Mouse (Mus musculus): ENCODE data around the gene Spic. TPM values are rescaled to one million over a fixed set of nuclear protein-coding genes. Genes with fewer than 3 reads are reported as not detected.
A peak's percentile ranks its signal among the peaks of the same experiment; 100 is the strongest.

Gene Spic
- not detected for total RNA-seq (2021)

- intact Hi-C loops (cut with DNase I): no loop called here
- no peak for DNase-seq
These were observed at the start of gene Spic for GRCm38 (mm10) chr10:88684925-88685324. Spic (minus strand) TSS chr10:88685015.

GRCm38 (mm10) chr10:88732309-88732622, 47.5 kb upstream of the Spic start:
- no peak for DNase-seq
- intact Hi-C loops (cut with DNase I): no loop called here

- no peak for DNase-seq
- intact Hi-C loops (cut with DNase I): no loop called here
These were observed 46.9 kb upstream of the Spic start for GRCm38 (mm10) chr10:88731496-88732308.

GRCm38 (mm10) chr10:88730571-88731495, 46.0 kb upstream of the Spic start, which contains the start of gene Arl1:
Arl1 (plus strand) TSS chr10:88730858.
- peak; percentile 94 for DNase-seq
- intact Hi-C loops (cut with DNase I): no loop called here

GRCm38 (mm10) chr10:88728166-88728565, 43.4 kb upstream of the Spic start:
- no peak for DNase-seq
- intact Hi-C loops (cut with DNase I): loop anchor here (10.0 kb wide), 1 partner anchor 223 kb away; the partner anchor contains the start of gene Chpt1

- intact Hi-C loops (cut with DNase I): loop anchor here (10.0 kb wide), 1 partner anchor 222 kb away; the partner anchor contains the start of gene Chpt1
- peak; percentile 18 for DNase-seq
These were observed 42.3 kb upstream of the Spic start for GRCm38 (mm10) chr10:88727128-88727527.

- DNase-seq: peak; percentile 15
- intact Hi-C loops (cut with DNase I): loop anchor here (10.0 kb wide), 1 partner anchor 221 kb away; the partner anchor contains the start of gene Chpt1
These were observed 40.5 kb upstream of the Spic start for GRCm38 (mm10) chr10:88725343-88725742.

GRCm38 (mm10) chr10:88719618-88720017, 34.8 kb upstream of the Spic start:
- intact Hi-C loops (cut with DNase I): loop anchor here (10.0 kb wide), 1 partner anchor 215 kb away; the partner anchor contains the start of gene Chpt1
- DNase-seq: no peak

- intact Hi-C loops (cut with DNase I): no loop called here
- no peak for DNase-seq
These were observed 32.9 kb upstream of the Spic start for GRCm38 (mm10) chr10:88717756-88718025.

- no peak for DNase-seq
- intact Hi-C loops (cut with DNase I): no loop called here
These were observed 32.4 kb upstream of the Spic start for GRCm38 (mm10) chr10:88716986-88717755.

GRCm38 (mm10) chr10:88715621-88716020, 30.8 kb upstream of the Spic start:
- intact Hi-C loops (cut with DNase I): no loop called here
- DNase-seq: no peak

- intact Hi-C loops (cut with DNase I): no loop called here
- DNase-seq: no peak
These were observed 29.9 kb upstream of the Spic start for GRCm38 (mm10) chr10:88714744-88715143.

GRCm38 (mm10) chr10:88712359-88712758, 27.5 kb upstream of the Spic start:
- intact Hi-C loops (cut with DNase I): no loop called here
- DNase-seq: no peak

GRCm38 (mm10) chr10:88708671-88709523, 24.1 kb upstream of the Spic start:
- intact Hi-C loops (cut with DNase I): no loop called here
- DNase-seq: no peak

- DNase-seq: no peak
- intact Hi-C loops (cut with DNase I): no loop called here
These were observed 16.1 kb upstream of the Spic start for GRCm38 (mm10) chr10:88700938-88701337.

- intact Hi-C loops (cut with DNase I): no loop called here
- no peak for DNase-seq
These were observed 1.8 kb downstream of the Spic start for GRCm38 (mm10) chr10:88682904-88683563.

GRCm38 (mm10) chr10:88672825-88673224, 12.0 kb downstream of the Spic start:
- intact Hi-C loops (cut with DNase I): no loop called here
- DNase-seq: no peak

GRCm38 (mm10) chr10:88672123-88672522, 12.7 kb downstream of the Spic start:
- intact Hi-C loops (cut with DNase I): no loop called here
- DNase-seq: no peak

- peak; percentile 41 for DNase-seq
- intact Hi-C loops (cut with DNase I): loop anchor here (5.0 kb wide), 1 partner anchor 292 kb away; the partner anchor contains the start of genes Dram1 and Gnptab
These were observed 15.1 kb downstream of the Spic start for GRCm38 (mm10) chr10:88669719-88670118.
